Mouse (Mus musculus) cerebellum, adult 11-12 months (tissue): ENCODE results near the gene Luc7l.
"Not testable (repeated sequence)": the region's sequence is repeated elsewhere in the genome, so short reads cannot be mapped to it uniquely, and the experiment has no call there.

Source experiments
- DNase-seq: peaks from one replicate; pipeline ENCODE4 v3.0.0; 2022

The Luc7l gene

DNA sequence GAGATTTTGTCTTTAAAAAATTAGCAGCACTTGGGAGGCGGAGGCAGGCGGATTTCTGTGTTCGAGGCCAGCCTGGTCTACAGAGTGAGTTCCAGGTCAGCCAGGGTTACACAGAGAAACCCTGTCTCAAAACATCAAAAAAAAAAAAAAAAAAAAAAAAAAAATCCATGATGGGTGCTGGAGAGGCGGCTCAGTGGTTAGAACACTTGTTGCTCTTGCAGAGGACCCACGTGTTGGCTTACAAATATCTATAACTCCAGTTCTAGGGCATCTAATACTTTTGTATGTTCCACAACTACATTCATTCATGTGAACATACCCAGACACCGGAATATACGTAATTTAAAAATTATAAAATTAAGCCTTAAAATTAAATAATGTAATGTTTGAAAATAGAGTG lies 2.6 kb downstream of the Luc7l start:
- DNase-seq, result no peak

DNA sequence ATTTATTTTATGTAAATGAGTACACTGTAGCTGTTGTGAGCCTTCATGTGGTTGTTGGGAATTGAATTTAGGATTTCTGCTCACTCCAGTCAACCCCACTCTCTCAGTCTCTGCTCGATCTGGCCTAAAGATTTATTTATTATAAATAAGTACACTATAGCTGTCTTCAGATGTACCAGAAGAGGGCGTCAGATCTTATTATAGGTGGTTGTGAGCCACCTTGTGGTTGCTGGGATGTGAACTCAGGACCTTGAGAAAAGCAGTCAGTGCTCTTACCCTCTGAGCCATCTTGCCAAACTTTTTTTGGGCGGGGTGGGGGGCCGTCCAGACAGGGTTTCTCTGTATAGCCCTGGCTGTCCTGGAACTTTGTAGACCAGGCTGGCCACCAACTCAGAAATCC lies 9.1 kb downstream of the Luc7l start:
- no peak for DNase-seq

DNA sequence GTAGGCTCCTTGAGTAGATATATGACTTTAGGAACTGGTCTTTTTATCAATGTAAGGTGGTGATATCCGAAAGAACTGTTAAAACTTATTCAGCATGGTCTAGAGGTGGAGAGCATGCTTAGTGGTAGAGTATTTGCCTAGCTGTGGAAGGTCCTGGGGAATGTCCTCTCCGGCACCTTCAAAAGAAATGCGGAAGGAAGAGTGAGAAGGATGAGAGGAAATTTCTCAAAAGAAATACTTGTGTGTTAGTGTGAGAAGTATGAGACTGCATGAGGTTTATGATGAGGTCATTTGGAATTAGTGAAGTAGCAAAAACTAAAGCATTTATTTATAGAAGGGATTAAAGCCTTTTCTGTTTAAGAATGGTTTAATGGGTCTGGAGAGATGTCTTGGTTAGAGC lies 9.7 kb downstream of the Luc7l start:
- no peak for DNase-seq

GRCm38 (mm10) chr17:26268851-26269250 lies 16.2 kb downstream of the Luc7l start:
- DNase-seq, result no peak

DNA sequence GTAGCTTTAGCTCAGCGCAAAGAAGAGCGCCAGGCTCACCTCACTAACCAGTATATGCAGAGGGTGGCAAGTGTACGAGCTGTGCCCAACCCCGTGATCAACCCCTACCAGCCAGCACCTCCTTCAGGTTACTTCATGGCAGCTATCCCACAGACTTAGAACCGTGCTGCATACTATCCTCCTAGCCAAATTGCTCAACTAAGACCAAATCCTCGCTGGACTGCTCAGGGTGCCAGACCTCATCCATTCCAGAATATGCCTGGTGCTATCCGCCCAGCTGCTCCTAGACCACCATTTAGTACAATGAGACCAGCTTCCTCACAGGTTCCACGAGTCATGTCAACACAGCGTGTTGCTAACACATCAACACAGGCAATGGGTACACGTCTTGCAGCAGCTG lies 16.9 kb downstream of the Luc7l start:
- not testable (repeated sequence) for DNase-seq

- DNase-seq, result no peak
These were observed 19.9 kb downstream of the Luc7l start for GRCm38 (mm10) chr17:26272586-26272985.

DNA sequence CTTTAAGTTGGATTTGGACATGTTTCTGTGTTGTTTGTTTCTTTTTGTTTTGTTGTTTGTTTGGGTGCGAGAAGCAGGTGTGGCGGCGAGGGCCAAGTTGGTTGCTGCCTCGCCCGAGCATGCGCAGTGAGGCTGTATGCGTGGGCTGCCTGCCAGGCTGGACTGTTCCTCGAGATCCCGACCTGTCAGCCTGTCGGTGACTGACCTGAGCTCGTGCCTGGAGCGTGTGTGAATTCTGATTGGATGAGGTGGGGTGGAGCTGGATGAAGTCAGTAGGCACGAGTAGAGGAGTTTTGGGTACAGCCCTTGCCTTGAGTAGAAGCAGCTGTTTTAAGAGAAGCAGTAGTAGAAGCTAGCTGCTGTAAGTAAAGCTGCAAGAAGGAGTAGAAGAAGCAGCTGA lies 23.2 kb downstream of the Luc7l start:
- DNase-seq, result no peak

DNA sequence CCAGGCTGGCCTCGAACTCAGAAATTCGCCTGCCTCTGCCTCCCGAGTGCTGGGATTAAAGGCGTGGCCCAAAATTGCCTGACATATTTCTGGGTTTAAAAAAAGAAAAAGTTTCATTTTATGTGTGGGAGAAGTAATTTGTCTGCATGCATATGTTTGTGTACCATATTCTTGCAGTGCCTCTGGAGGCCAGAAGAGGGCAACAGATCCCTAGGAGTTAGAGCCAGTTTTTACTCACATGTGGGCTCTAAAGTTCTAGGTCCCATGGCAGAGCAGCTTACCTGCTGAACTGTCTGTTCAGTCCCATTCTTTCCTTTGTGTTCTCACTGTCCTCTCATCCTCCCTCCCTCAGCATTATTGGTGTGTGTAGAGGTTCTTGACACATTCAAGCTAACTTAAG lies 24.0 kb downstream of the Luc7l start:
- no peak for DNase-seq

DNA sequence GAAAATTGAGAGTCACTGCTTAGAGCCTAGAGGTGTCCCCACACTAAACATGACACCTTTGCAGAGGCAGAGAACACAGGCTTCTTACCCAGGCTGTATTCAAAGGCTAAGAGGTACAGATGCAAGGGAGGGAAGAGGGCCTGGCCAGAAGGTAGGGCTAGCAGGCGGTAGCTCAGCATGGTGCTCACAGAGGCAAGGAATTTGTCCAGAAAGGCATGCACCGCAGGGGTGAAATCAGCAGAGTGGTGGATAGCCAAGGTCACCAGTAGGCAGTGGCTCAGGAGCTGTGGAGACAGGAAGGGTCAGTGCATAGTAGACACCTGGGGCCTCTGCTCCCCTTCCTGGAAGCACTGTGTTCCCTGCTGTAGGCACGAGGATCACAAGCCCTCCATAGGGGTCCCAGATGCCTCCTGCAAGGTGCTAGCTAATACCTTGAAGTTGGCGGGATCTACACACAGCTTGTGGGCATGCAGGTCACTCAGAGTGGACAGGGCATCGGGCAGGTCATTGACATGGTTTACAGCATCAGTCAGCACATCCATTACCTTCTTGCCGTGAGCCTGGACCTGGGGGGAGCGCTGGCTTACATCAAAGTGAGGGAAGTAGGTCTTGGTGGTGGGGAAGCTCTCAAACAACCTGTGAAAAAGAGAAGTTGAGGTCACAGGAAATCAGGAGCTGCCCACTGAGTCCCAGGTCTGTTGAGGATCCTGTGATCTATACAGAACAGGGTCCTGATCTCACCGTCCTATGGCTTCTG lies 33.7 kb downstream of the Luc7l start:
- DNase-seq, result peak; percentile 22

DNA sequence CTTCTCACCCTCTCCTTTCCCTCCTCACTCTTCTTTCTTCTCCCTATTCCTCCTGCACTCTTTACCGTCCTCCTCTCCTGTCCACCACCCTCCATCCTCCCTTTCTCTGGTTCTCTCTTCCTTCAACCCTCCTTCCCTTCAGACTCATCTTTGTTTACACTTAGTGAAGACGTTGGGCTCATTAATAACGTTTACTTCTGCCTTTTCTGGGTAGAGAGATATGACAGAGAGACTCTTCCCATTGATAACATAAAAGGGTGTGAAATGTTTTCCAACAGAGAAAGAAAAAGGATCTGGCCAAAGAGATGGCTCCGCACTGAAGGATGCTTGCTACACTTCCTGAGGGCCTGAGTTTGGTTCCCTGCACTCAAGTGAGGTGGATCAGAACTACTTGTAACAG lies 36.8 kb downstream of the Luc7l start:
- no peak for DNase-seq

- not testable (repeated sequence) for DNase-seq
These were observed 45.6 kb downstream of the Luc7l start for GRCm38 (mm10) chr17:26298318-26298717.

DNA sequence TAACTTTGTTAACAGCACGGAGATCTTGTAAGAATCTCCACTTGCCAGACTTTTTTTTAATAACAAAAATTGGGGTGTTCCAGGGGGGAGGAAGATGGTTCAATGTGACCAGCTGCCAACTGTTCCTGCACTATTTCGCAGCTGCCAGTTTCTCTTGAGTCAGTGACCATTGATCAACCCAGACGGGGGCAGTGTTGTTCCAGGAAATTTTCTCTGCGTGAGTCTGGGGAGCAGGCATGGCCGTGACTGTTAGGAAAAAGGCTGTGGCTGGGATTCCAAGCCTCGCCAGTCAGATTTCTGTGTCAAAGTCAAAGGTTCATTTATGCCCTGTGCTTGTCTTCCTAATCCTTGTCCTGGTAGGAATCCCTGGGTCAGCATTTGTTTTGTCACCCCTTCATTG lies 61.6 kb downstream of the Luc7l start:
- no peak for DNase-seq

- no peak for DNase-seq
These were observed 62.8 kb downstream of the Luc7l start for GRCm38 (mm10) chr17:26315474-26315873.

DNA sequence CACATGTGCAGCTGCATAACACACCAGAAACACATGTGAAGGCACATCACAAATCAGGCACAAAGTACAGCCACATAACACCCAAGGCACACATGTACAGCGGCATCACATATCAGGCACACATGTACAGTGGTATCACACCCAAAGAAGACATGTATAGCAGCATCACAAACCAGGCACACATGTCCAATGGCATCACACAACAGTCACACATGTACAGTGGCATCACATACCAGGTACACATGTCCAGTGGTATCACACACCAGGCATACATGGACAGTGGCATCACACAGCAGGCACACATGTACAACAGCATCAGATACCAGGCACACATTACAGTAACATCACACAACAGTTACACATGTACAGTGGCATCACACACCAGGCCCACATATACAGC lies 65.7 kb downstream of the Luc7l start:
- no peak for DNase-seq
